Comparison of ENCODE assay signal across 26 mouse cellular contexts in genomic region chr3:101129620-101130019, GRCm38 (mm10). TPM values are rescaled to one million over a fixed set of nuclear protein-coding genes. Genes with fewer than 3 reads are reported as not detected.
DNase-seq lines count a peak whose midpoint lies in the region; ATAC-seq and TF ChIP-seq lines count a peak whose summit lies in the region.
"Had no signal": no experiment of that assay in that cellular context is flagged by ENCODE, and none has a peak within 500 bp of the region (broad histone marks: within the 10 kb centered on the region; RNA-seq: fewer than 3 reads in every experiment).

No protein-coding gene starts in this region.

- intact Hi-C loops in gastrocnemius, adult 2 months (cut with DNase I) = no loop called here

- ATAC-seq in intestine, embryonic 14.5 days (replicated peaks; ENCODE audit: low FRiP score, low TSS enrichment, low read depth) = no peak
- ATAC-seq in intestine, embryonic 15.5 days = no peak
- no peak for ATAC-seq in embryonic facial prominence, embryonic 12.5 days (ENCODE audit: insufficient number of reproducible peaks, insufficient read depth, low FRiP score, low TSS enrichment)
- ATAC-seq in limb, embryonic 15.5 days (ENCODE audit: insufficient number of reproducible peaks, low FRiP score, low TSS enrichment, low read depth) = no peak
- ATAC-seq: forebrain, embryonic 16.5 days had no signal

- no peak for TF ChIP-seq CTCF in gastrocnemius, adult 2 months (IDR thresholded peaks at IDR 0.05)

- H3K27ac ChIP-seq in gastrocnemius, adult 2 months = peak overlapping the region; percentile 31
- H3K27ac ChIP-seq in intestine, embryonic 14.5 days (ENCODE audit: low read depth) = no peak overlapping the region
- no peak overlapping the region for H3K27ac ChIP-seq in intestine, embryonic 15.5 days
- peak overlapping the region; percentile 20; the same call in 1 of the 2 replicates for H3K27ac ChIP-seq in embryonic facial prominence, embryonic 12.5 days
- peak overlapping the region; percentile 68; the same call in 1 of the 2 replicates for H3K27ac ChIP-seq in limb, embryonic 15.5 days
- H3K27ac ChIP-seq: heart, embryonic 13.5 days; hindbrain, embryonic 12.5 days; lung, embryonic 15.5 days; neural tube, embryonic 13.5 days had no signal

- H3K4me1 ChIP-seq in intestine, embryonic 14.5 days (replicated peaks; ENCODE audit: control insufficient read depth, insufficient read depth, low read length) = peaks cover 8% of the 10 kb centered on the region
- H3K4me1 ChIP-seq in intestine, embryonic 15.5 days (replicated peaks) = peaks cover 4% of the 10 kb centered on the region; the same call in 1 of the 2 replicates
- H3K4me1 ChIP-seq in embryonic facial prominence, embryonic 12.5 days = peaks cover 6% of the 10 kb centered on the region
- H3K4me1 ChIP-seq in limb, embryonic 15.5 days = peaks cover 20% of the 10 kb centered on the region

- no peaks in the 10 kb centered on the region for H3K27me3 ChIP-seq in intestine, embryonic 14.5 days (replicated peaks; ENCODE audit: control insufficient read depth, insufficient read depth, low read length)
- no peaks in the 10 kb centered on the region for H3K27me3 ChIP-seq in intestine, embryonic 15.5 days (replicated peaks)
- H3K27me3 ChIP-seq in embryonic facial prominence, embryonic 12.5 days = no peaks in the 10 kb centered on the region
- H3K27me3 ChIP-seq in limb, embryonic 15.5 days = no peaks in the 10 kb centered on the region
- H3K27me3 ChIP-seq: heart, embryonic 13.5 days; lung, embryonic 15.5 days; neural tube, embryonic 13.5 days had no signal

- no peak for DNase-seq in gastrocnemius, adult 2 months
- no peak for DNase-seq in gastrocnemius, adult 8-10 months (ENCODE audit: low spot score in 2 of 2)
- peak; percentile 16 for DNase-seq in intestine, embryonic 14.5 days (ENCODE audit: low spot score)
- DNase-seq in spleen, postnatal 36 days (ENCODE audit: low spot score in 2 of 2) = no peak
- DNase-seq in adrenal gland, adult 8-10 months = no peak
- DNase-seq: adrenal gland, postnatal 25 days; cerebellum, adult 11-12 months; cerebellum, adult 9-11 months; gastrocnemius, postnatal 10 days; heart, postnatal 14 days; kidney, adult 18-20 months; kidney, postnatal 4 days; layer of hippocampus, postnatal 36 days; thymus, postnatal 4 days had no signal

- H3K4me3 ChIP-seq in gastrocnemius, adult 2 months = no peak overlapping the region
- H3K4me3 ChIP-seq in intestine, embryonic 14.5 days (ENCODE audit: low read depth, low read length) = no peak overlapping the region
- H3K4me3 ChIP-seq in intestine, embryonic 15.5 days (replicated peaks) = no peak overlapping the region
- no peak overlapping the region for H3K4me3 ChIP-seq in embryonic facial prominence, embryonic 12.5 days
- no peak overlapping the region for H3K4me3 ChIP-seq in limb, embryonic 15.5 days
- H3K4me3 ChIP-seq: heart, embryonic 13.5 days; hindbrain, embryonic 12.5 days; neural tube, embryonic 13.5 days had no signal

- 75% methylated on average over 3 of the region's 3 CpGs for WGBS in intestine, embryonic 14.5 days
- 82% methylated on average over 3 of the region's 3 CpGs for WGBS in intestine, embryonic 15.5 days
- WGBS in embryonic facial prominence, embryonic 12.5 days = 73% methylated on average over 3 of the region's 3 CpGs
- 66% methylated on average over 3 of the region's 3 CpGs for WGBS in limb, embryonic 15.5 days

- H3K9me3 ChIP-seq in intestine, embryonic 14.5 days (ENCODE audit: control insufficient read depth, low read length) = no peaks in the 10 kb centered on the region
- no peaks in the 10 kb centered on the region for H3K9me3 ChIP-seq in intestine, embryonic 15.5 days
- no peaks in the 10 kb centered on the region for H3K9me3 ChIP-seq in embryonic facial prominence, embryonic 12.5 days
- H3K9me3 ChIP-seq in limb, embryonic 15.5 days = no peaks in the 10 kb centered on the region
- H3K9me3 ChIP-seq: heart, embryonic 13.5 days; hindbrain, embryonic 12.5 days; lung, embryonic 15.5 days; midbrain, embryonic 10.5 days; neural tube, embryonic 13.5 days had no signal

- no peak overlapping the region for H3K9ac ChIP-seq in intestine, embryonic 14.5 days (ENCODE audit: low read length)
- no peak overlapping the region for H3K9ac ChIP-seq in intestine, embryonic 15.5 days
- H3K9ac ChIP-seq in embryonic facial prominence, embryonic 12.5 days = no peak overlapping the region
- H3K9ac ChIP-seq in limb, embryonic 15.5 days = no peak overlapping the region
- H3K9ac ChIP-seq: heart, embryonic 13.5 days; hindbrain, embryonic 12.5 days; lung, embryonic 15.5 days; neural tube, embryonic 13.5 days had no signal

- H3K36me3 ChIP-seq in intestine, embryonic 14.5 days (ENCODE audit: control insufficient read depth, insufficient read depth, low read length) = no peaks in the 10 kb centered on the region
- no peaks in the 10 kb centered on the region for H3K36me3 ChIP-seq in intestine, embryonic 15.5 days
- no peaks in the 10 kb centered on the region for H3K36me3 ChIP-seq in embryonic facial prominence, embryonic 12.5 days
- H3K36me3 ChIP-seq in limb, embryonic 15.5 days = no peaks in the 10 kb centered on the region
- H3K36me3 ChIP-seq: heart, embryonic 13.5 days; hindbrain, embryonic 12.5 days; lung, embryonic 15.5 days; midbrain, embryonic 10.5 days; neural tube, embryonic 13.5 days had no signal

- no peak overlapping the region for H3K4me2 ChIP-seq in intestine, embryonic 14.5 days (ENCODE audit: low read length)
- H3K4me2 ChIP-seq in intestine, embryonic 15.5 days (replicated peaks) = no peak overlapping the region
- H3K4me2 ChIP-seq in embryonic facial prominence, embryonic 12.5 days (replicated peaks) = no peak overlapping the region
- no peak overlapping the region for H3K4me2 ChIP-seq in limb, embryonic 15.5 days
- H3K4me2 ChIP-seq: hindbrain, embryonic 12.5 days; liver, embryonic 11.5 days; neural tube, embryonic 13.5 days had no signal

RNA-seq across cellular contexts. Expression of gene Ptgfrn, which starts 19.5 kb away (rescaled TPM):
- 10 to 100 TPM in 1 of 2 experiments, 1 to 10 TPM in 1; 6.9 to 13.8 TPM for total RNA-seq in gastrocnemius, adult 2 months (2021)
- total RNA-seq in gastrocnemius, adult 8-10 months (2022) = 1 to 10 TPM; 4.5 to 6.3 (median 5.4) TPM
- 8.4 and 8.8 TPM in 2 replicates for polyA plus RNA-seq in intestine, embryonic 14.5 days (2014; fragmentation: Nextera tagmentation; extraction: Ambion mirVana)
- polyA plus RNA-seq in intestine, embryonic 15.5 days (2015; fragmentation: Nextera tagmentation; extraction: Ambion mirVana) = 4.4 and 4.5 TPM in 2 replicates
- 5.4 and 6.3 TPM in 2 replicates for polyA plus RNA-seq in embryonic facial prominence, embryonic 12.5 days (2016; fragmentation: Nextera tagmentation; extraction: Ambion mirVana)
- polyA plus RNA-seq in limb, embryonic 15.5 days (2015; fragmentation: Nextera tagmentation; extraction: Ambion mirVana) = 7.8 and 8.2 TPM in 2 replicates
- total RNA-seq in adrenal gland, adult 8-10 months (2022) = 10 to 100 TPM; 32.1 to 51.5 (median 39.7) TPM
- total RNA-seq: common myeloid progenitor, adult 5-6 weeks; granulocyte monocyte progenitor cell, adult 5-6 weeks had no signal

Comparison
In these comparisons a context has a peak if more than half of its experiments do, and no peak if none do; other contexts are left out.
1. H3K27ac ChIP-seq: peak in gastrocnemius, adult 2 months (single experiment), embryonic facial prominence, embryonic 12.5 days (single experiment) and limb, embryonic 15.5 days (single experiment); none in intestine, embryonic 14.5 days (single experiment) and intestine, embryonic 15.5 days (single experiment).